Mouse (Mus musculus) megakaryocyte, embryonic 14.5 days (primary cell): ENCODE results near the gene Rab31. TPM values are rescaled to one million over a fixed set of nuclear protein-coding genes. Genes with fewer than 3 reads are reported as not detected.

Experiments
- H3K27me3 ChIP-seq: replicated peaks from 2 replicates; pipeline ENCODE3; 2012; ENCODE audit warnings: inconsistent platforms
- H3K36me3 ChIP-seq: replicated peaks from 2 replicates; pipeline ENCODE3; 2012; ENCODE audit warnings: low read length, inconsistent platforms, mixed read lengths
- H3K4me1 ChIP-seq: 2 replicates; pipeline ENCODE4 v1.6.1; 2012; ENCODE audit warnings: inconsistent platforms
- H3K4me3 ChIP-seq: replicated peaks from 2 replicates; pipeline ENCODE3; 2012; ENCODE audit warnings: moderate library complexity, mild to moderate bottlenecking, inconsistent platforms
- H3K9me3 ChIP-seq: 2 replicates; pipeline ENCODE4 v1.6.1; 2012; ENCODE audit warnings: inconsistent platforms
- FLI1 ChIP-seq: IDR thresholded peaks from 2 replicates; pipeline ENCODE4 v1.6.1; 2012; ENCODE audit warnings: low read length, inconsistent platforms, mixed read lengths
- GATA1 ChIP-seq: IDR thresholded peaks from 3 replicates; pipeline ENCODE4 v1.6.1; 2012; ENCODE audit warnings: mixed read lengths, low read length, inconsistent platforms, borderline replicate concordance
- polyA plus RNA-seq: library from polyadenylated mRNA; stranded (reverse); fragments of >175 nt; gene quantifications from 2 replicates; pipeline ENCODE4 v1.2.3, GENCODE M21; 2012; ENCODE audit warnings: low replicate concordance; ENCODE audit not compliant: insufficient read depth

Gene Rab31
- polyA plus RNA-seq, 1 experiment, result 2.8 TPM

DNA sequence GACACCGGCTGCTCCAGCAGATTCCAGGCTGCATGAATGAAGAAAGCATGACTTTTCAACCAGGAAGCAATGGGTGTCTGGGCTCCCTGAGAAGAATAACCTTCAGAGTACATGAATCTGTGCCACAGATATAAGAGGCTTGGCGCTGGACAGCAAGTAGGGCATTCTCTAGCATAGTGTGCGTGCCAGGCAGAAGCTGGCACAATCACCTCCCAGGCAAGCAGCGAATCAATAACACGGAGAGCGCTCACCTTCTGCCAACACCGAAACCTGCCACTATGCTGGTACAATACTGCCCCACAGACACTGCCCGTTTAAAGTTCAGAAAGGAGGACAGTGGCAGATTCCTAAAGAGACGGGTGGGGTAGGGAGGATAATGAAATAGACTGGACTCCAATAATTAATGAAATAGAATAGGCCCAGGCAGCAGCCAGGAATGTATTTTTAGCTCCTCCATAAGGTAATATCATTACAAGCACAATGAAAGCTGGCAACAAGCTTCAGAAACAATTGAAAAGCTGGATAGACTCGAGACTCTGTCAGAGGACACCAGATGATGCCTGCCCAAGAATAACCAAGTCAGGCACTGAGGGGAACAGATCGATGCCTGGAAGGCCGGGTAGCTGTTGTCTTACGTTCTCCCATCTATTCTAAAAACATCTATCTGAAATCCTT, 59.6 kb downstream of the Rab31 start:
- Histone ChIP-seq H3K27me3 (no peaks in the 10 kb centered on the region), H3K9me3 (peaks cover 11% of the 10 kb centered on the region), H3K4me3 (no peak overlapping the region), H3K4me1 (peaks cover 5% of the 10 kb centered on the region; the same call in 1 of the 2 replicates), H3K36me3 (peaks cover 26% of the 10 kb centered on the region)
- TF ChIP-seq GATA1 (no peak), FLI1 (no peak)

DNA sequence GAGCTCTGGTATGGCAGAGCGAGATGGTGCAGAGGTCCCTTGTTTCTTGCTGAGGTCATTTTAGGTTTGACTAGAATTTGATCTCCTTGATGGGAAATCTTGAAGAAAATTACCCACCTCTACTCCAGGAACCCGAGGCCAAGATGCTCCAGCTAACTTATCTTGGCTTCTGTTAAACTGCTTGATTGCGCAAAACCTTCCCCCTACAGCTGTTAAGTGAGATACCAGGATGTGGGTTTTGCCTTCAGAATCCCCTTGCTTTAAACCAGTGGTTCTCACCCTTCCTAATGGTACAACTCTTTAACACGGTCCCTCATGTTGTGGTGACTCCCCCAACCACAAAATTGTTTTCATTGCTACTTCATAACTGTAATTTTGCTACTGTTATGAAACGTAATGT, 60.8 kb downstream of the Rab31 start:
- Histone ChIP-seq H3K27me3 (no peaks in the 10 kb centered on the region), H3K9me3 (peaks cover 11% of the 10 kb centered on the region), H3K4me3 (no peak overlapping the region), H3K36me3 (peaks cover 26% of the 10 kb centered on the region), H3K4me1 (no peaks in the 10 kb centered on the region)
- TF ChIP-seq FLI1, result no peak
- TF ChIP-seq GATA1, result no peak

DNA sequence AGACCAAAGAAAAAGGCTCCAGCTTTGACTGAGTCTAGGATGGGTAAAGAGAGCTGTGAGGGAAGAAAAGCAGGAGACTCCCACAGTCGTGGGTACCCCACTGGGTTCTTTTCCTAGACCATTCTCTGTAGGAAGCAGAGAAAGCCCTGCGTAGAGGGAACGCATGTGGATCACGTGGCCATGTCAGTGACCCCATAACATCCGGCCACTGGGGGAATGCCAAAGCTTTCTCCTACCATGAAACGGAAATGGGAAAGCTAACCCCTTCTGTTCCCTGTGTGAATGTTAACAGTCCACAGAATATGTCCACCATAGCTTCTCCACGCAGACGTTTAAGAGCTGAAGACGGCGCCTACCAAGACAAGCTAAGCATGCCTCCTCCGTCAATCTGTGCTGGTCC, 62.0 kb downstream of the Rab31 start:
- Histone ChIP-seq H3K27me3 (no peaks in the 10 kb centered on the region), H3K9me3 (peaks cover 11% of the 10 kb centered on the region), H3K4me3 (no peak overlapping the region), H3K36me3 (peaks cover 22% of the 10 kb centered on the region), H3K4me1 (no peaks in the 10 kb centered on the region)
- TF ChIP-seq GATA1, result no peak
- no peak for TF ChIP-seq FLI1

DNA sequence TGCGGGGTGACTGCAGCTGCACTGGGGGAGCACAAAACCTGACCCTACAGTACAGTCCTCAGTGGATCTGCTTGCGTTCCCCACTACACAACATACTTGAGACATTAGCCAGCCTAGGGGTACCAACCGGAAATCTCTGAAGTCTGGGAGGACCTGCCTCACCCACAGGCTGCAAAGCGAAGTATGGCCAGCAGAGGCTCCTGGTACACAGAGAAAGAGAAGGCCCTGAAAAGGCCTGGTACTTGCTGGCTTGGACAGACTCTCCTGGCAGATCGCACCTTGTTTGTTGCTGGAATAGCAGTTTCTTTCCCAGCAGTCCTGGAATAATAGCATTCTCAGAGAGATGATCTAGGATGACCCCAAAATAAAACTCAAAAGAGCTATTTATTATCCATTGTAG, 66.3 kb downstream of the Rab31 start:
- Histone ChIP-seq H3K4me3 (no peak overlapping the region), H3K9me3 (no peaks in the 10 kb centered on the region), H3K36me3 (peaks cover 5% of the 10 kb centered on the region), H3K27me3 (no peaks in the 10 kb centered on the region), H3K4me1 (no peaks in the 10 kb centered on the region)
- TF ChIP-seq FLI1, result no peak
- TF ChIP-seq GATA1, result no peak

DNA sequence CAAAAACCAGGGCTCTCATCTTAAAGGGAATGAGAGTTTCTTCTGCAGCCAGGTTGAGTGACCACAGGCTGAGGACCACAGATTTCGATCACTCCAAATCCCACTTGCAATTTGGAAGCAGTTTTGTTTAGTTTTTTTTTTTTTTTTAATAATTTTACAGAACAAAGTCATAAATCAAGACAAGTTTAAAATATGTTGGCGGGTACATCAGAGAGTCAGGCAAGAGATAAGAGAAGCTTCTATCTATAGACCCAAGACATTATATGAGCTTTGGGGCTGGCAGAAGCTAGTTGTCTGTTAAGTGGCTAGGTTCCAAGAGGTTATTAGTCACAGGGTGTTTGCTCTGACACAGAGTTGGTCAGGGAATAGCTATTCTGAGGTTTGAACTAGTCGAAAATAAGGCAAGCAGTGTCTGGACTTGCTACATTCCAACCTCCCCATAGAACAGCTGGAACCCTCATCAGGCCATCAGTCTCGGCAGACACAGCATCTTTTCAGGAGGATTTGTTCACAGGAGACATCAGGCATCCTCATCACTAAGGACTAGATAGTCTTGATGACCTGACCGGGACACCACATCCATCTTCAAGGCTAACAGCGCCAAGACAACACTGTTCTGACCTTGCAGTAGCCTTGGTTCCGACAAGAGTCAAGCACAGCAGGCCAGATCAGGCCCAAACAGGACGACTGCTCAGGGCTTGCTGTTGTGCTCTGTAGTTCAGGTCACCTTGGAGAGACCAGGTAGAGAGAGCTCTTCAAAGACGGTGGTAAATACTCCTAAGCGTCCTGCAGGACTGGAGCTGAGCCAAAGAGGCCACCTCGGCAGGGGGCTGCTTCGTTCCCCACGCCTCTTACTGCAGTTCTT, 68.8 kb downstream of the Rab31 start:
- H3K9me3 ChIP-seq, result no peaks in the 10 kb centered on the region
- TF ChIP-seq FLI1 (no peak), GATA1 (no peak)
- no peaks in the 10 kb centered on the region for H3K36me3 ChIP-seq
- H3K27me3 ChIP-seq, result no peaks in the 10 kb centered on the region
- H3K4me1 ChIP-seq, result peaks cover 5% of the 10 kb centered on the region; the same call in 1 of the 2 replicates
- no peak overlapping the region for H3K4me3 ChIP-seq

DNA sequence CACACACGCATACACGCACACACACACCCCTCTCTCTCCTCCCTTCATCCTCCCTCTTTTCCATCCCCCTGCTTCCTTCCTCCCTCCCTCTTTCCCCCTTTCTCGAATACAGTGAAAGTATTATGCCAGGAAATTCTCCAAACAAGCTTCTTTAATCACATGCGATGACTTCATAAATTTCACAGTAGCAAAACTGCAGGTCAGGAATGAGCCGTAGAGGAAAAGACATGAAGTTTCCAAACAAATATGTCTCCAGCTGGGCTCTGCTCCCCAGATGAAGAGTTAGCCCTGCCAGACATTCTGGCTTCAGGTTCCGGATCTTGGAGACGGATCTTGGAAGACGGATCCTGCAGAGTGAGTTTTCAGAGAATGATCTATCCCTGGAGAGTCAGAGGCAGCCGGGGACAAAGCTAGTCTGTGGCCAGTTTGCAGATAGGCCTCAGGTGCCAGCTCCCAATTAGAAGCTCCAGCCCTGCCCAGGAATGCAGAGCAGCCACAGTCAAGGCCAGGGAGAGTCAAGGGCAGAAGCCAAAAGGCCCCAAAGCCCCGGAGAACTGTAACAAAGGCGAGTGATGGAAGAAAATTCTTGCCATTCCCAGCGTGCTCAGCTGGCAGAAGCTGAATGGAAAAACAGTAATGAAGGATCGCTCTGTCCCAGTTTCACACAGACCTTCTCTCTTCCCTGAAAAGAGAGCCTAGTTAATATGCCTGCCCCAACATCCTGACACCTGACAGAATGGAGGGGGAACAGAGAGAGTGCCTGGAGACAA, 70.6 kb downstream of the Rab31 start:
- Histone ChIP-seq H3K36me3 (peaks cover 2% of the 10 kb centered on the region), H3K27me3 (no peaks in the 10 kb centered on the region), H3K4me3 (no peak overlapping the region), H3K9me3 (no peaks in the 10 kb centered on the region), H3K4me1 (peaks cover 7% of the 10 kb centered on the region; the same call in 1 of the 2 replicates)
- TF ChIP-seq FLI1 (no peak), GATA1 (no peak)

DNA sequence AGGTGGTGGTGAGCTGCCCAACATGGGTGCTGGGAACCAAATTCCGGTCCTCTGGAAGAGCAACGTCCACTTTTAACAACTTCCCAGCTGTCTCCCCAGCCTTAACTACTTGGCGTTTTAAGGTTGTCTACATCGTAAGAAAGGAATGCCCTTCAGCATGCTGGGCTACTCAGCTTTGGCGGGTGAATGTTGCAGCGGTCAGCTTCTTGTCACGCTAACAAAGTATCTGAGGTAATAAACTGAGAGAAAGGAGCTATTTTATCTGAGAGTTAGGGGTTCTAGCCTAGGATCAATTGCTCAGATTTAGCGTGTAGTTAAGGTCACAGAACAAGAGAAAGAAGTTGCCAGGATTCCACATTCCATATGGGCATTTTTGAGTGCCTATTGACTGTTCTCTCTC, 71.2 kb downstream of the Rab31 start:
- H3K4me1 ChIP-seq, result peaks cover 7% of the 10 kb centered on the region; the same call in 1 of the 2 replicates
- H3K36me3 ChIP-seq, result peaks cover 3% of the 10 kb centered on the region
- no peak for TF ChIP-seq FLI1
- TF ChIP-seq GATA1, result no peak
- H3K27me3 ChIP-seq, result no peaks in the 10 kb centered on the region
- no peaks in the 10 kb centered on the region for H3K9me3 ChIP-seq
- no peak overlapping the region for H3K4me3 ChIP-seq

DNA sequence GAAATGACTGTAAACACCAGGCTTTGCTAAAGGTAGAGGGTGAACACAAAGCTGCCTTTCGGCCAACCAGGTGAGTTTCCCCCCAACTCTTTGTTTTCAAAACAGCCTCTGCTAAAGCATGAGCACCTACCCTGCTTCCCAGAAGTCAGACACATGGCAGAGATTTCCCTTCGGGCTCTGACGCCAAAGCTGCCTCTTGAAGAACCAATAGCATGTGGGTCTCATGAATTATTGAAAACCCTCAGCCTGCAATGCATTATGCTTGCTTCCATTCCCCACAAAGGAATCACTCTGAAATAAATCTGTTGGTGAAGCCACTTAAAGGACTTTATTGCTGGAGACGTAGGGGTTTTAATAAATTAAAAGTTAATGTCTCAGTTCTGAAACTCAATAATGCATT, 72.5 kb downstream of the Rab31 start:
- Histone ChIP-seq H3K4me3 (no peak overlapping the region), H3K36me3 (peaks cover 4% of the 10 kb centered on the region), H3K9me3 (no peaks in the 10 kb centered on the region), H3K4me1 (peaks cover 7% of the 10 kb centered on the region; the same call in 1 of the 2 replicates), H3K27me3 (no peaks in the 10 kb centered on the region)
- TF ChIP-seq FLI1 (no peak), GATA1 (no peak)

DNA sequence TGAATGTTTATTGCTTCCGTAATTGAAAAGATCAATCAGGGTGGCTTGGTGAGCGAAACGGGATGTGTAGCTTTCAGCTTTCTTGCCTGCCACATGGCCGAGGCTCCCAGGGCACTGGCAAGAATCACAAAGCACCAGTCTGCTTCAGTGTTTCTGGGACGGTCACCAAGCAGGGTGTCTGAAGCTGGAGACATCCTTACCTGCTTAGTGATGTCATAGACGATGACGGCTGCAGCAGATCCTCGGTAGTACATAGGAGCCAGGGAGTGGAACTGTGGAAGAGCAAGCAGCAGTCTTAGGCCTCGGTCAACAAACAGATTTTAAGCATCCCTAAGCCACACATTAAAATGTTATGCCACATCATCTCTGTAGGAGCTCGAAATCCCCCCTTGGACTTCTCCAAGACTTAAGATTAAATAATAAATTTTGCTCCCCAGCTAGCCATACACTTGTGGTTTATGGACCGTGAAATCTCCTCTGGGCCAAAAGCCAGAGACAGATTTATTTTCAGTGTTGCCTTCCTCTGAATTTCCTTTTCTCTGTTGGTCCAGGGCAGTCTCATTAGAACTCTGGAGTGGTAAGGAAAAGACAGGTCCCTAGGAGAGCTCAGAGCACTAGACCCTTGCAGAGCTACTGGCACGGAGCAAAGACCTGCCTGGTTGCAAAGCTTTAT, 74.6 kb downstream of the Rab31 start:
- no peak for TF ChIP-seq FLI1
- no peak for TF ChIP-seq GATA1
- no peaks in the 10 kb centered on the region for H3K27me3 ChIP-seq
- H3K4me1 ChIP-seq, result peaks cover 7% of the 10 kb centered on the region; the same call in 1 of the 2 replicates
- H3K9me3 ChIP-seq, result no peaks in the 10 kb centered on the region
- H3K4me3 ChIP-seq, result no peak overlapping the region
- peaks cover 7% of the 10 kb centered on the region for H3K36me3 ChIP-seq
